Mouse (Mus musculus) olfactory bulb, adult 2 months (tissue): ENCODE data around the gene Fam167b.

ENCODE experiments used
- CTCF ChIP-seq: fragments of 200-500 bp; IDR thresholded peaks from 2 replicates; pipeline ENCODE4 v1.5.1; 2012; ENCODE audit warnings: low read depth, mild to moderate bottlenecking, low read length, moderate library complexity; ENCODE audit not compliant: insufficient read depth
- POLR2A ChIP-seq: fragments of 200-500 bp; IDR thresholded peaks from 2 replicates; pipeline ENCODE4 v1.6.1; 2012; ENCODE audit warnings: mild to moderate bottlenecking, low read depth, low read length, moderate library complexity; ENCODE audit not compliant: insufficient read depth

DNA sequence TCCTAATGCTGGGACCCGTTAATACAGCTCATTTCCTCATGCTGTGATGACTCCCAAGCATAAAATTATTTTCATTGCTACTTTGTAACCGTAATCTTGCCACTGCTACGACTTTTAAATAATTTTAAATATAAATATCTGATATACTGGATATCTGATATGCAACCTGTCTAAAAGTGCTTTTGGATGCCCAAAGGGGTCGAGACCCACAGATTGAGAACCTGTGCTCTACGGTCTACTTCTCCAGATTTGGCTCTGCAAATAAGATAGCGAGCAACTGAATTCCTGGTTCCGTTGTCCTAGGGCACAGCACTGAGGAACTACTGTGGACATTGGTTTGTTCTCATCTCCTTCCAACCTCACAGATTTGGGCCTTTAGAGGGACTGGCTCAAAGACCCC, 661 bp downstream of the Fam167b start:
- no peak for TF ChIP-seq POLR2A
- TF ChIP-seq CTCF: no peak
